Mouse (Mus musculus) layer of hippocampus, postnatal 25 days (tissue): ENCODE measurements around the gene Gm6899. TPM values are rescaled to one million over a fixed set of nuclear protein-coding genes. Genes with fewer than 3 reads are reported as not detected.
A peak's percentile ranks its signal among the peaks of the same experiment; 100 is the strongest.

Experiments
- DNase-seq, 2 experiments: peaks; one replicate each; pipeline ENCODE4 v3.0.0; 2022; ENCODE audit warnings: mixed read lengths in 2 of 2, low spot score in 1 of 2; ENCODE audit errors: extremely low spot score in 1 of 2
- total RNA-seq, 2 experiments: library from RNA; stranded (reverse); gene quantifications; 2 replicates each; pipeline ENCODE4 v1.2.3; 2021

The Gm6899 gene
- not detected for total RNA-seq

DNA sequence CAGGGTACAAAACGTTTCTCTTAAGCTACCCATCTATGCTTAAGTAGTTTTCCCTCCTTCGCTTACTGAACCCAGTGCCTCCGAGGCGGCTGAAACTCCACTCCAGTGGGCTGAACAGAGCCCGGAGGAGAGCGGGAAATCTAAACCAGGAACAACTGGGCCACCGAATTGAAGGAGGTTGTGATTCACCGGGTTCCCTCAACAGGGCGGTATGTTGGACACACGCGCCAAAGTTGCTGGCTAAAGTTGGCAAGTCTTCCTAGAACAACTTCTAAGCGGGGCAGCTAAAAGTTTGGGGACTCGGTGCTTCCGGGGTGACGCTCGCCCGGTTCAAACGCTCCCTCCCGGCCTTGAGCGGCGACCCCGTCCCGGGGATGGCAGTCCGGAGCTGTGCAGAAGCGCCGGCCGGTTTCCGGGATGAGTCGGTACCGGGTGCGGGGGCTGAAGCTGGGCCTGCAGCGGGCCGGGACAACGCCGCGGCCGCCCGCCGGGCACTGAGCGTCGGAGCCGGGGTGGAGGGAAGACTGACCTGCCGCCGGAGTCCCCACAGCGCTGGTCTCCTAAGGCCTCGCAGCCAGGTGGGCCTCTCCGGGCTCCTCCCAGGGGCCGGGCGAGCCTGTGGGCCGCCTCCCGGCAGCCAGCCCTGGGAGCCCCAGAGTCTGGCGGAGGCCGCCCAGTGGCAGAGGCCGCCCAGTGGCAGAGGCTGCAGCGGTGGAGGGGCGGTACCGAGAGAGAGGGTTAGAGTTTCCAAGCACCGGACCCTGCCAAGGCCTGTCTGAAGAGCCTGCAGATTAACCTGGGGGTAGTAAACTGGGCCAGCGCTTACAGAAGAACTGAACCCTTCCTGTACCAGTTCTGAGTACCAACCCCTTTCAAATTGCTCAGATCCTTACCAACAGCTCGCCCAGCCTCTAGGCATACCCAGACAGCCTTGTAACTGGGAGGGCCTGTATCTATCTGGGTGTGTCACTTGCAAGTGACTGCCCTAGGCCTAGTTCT is at the start of gene Gm6899, which contains the start of gene Vrk2:
Gene Gm6899 (plus strand): TSS at position 181 of the 999 bp plus-strand sequence.
Gene Vrk2 (minus strand): TSS at position 939 of the 999 bp plus-strand sequence.
- DNase-seq = peak; percentile 27 to 40

DNA sequence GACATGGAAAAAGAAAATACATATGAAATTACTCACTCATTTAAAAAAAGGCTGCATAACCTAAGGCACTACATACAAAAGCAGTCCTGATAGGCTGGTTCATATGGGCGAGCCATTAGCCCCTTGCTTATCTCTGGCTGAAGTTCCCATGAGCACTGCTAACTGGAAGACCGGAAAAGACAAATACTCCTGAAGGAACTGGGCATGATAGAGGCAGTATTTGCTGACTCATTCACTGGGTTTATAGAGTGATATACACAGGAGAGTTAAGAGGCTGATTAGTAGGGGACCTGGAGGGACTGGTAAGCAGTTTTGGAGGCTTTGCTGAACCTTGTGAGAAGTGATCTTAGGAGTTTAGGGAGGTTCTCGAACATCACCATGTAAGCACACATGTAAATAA is 41.5 kb upstream of the Gm6899 start:
- DNase-seq = no peak

DNA sequence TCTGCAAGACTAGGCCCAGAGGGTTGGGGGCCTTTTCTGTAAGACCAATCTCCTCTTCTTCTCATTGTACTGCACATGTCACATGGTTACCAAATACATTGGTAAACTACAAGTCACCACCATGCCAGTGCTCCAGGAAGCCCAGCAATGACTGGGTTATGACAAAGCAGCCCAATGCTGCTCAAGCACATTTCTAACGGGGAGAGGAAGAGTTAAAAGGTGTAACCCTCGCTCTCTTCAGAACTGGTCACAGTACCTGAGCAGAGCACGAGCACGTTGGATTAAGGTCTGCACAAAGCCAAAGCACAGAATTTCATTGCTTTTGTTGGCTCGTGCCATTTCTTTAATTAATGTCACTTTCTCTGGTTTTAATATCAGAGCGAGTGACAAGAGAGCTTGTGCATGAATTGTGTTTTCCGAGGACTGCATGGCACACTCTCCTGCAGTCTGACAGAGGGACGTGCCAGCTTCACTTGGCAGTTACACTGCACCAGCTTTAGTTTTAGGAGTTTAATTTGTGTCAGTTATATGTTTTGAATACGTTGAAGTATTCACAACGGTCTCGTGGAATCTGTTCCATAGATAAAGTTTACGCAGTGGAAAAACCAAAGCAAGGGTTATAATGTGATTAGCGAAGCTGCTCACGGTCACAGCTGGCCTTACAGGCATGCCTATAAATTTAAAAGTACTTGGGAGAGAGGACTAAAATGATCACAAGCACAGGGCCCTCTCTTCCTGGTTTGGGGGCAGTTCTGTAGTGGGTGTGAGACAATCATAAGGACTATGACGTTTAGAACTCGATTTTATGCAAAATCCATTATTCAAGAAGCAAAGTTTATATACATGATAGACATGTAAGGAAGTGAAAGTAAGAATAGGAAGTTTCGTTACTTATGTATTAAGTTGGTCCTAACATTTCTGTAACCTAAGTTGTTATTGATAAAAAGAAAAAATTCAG is 7.4 kb upstream of the Gm6899 start:
- no peak for DNase-seq

DNA sequence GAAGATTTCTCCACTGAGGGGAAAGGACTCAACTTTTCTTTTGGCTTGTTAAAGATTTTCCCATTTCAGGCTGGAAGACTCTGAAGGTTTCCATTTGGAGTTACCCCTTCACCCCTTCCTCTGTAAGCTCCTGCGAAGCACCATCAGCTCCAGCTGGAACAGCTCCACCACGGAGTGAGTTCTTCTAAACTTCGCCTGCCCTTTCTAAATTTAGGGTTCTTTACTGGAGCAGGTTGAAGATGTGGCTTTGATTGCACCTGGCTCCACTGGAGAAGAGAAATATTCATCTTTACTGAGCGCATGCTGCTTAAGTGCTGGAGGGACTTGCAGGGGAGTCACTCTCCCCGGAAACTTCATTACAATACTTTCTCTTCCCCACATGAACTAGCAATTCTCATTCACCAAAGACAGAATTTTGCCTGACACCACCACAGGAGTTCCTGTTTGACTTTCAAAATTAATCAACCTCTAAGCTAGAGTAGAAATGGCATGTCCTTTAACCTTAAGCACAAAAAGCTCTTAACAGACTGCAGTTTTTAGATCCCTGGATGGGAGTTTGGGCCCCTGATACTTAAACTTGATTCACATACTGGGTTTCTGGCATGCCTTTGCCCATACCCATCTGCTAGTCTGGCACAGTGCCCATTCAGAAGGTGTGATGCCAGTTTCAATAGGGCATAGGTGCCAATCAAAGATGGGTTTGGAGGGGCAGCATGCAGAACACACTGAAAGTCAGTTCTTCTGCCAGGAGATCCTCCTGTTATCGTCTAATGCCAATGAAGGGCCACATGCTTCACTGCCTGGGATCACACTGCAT is 6.5 kb upstream of the Gm6899 start:
- peak; percentile 19 to 52 for DNase-seq

DNA sequence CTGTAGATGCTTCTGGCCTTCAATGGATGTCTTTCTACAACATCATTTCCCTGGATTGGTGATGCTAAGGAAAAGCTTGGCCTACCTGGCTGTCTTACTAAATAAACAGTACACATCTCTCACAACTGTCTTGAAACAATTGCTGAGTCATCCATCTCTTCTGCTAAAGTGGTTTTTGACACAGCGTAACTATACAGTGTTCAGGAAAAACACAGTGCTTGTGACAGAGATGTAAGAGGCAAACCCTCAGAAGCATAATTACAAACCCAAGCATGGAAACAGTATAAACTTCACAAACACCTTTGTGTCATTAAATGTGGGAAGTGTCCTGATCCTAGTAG is 5.9 kb upstream of the Gm6899 start:
- DNase-seq = no peak

DNA sequence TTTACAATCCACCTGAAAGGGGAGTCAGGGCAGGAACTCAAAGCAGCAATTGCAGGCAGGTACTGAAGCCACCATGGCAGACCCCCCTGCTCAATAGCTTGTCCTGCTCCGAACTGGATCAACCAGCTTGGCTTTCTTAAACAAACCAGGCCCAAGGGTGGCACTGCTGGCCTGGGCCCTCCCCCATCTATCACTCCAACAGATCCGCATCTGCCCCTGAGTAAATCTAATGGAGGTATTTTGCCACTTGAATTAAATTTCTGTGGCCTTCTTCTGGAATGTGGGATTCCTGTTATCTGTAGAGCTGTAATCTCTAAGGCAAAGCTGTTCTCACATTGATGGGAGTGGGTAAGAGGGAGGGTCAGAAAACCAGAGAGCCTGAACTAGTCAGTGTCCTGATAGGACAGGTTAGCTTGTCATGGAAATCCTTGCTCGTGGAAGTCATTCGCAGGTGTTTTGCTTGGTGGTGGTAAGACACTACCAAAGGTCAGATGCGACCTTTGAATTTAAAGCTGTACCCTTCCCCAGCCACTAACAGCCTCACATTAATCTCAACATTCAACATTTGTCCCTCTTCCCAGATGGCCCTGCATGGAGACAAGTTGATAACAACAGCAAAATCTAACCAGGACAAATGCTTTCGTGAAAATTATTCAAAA is 517 bp upstream of the Gm6899 start:
- no peak for DNase-seq

DNA sequence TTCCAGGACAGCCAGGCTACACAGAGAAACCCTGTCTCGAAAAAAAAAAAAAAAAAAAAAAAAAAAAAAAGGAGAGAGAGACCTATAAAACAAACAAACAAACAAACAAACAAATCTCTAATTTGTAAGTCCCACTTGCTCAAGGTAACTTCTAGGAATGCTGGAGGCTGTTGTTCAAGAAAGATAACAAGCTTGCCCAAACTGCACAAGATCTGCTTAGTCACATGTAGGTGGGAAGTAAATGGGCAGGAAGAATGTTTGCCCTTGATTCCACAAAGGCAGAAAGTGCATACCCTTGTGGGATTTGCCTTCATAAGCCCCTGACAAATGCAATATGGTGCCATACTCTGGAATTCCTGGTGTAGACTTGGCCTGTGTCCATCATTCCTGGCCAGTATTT is 1.4 kb downstream of the Gm6899 start:
- no peak for DNase-seq

DNA sequence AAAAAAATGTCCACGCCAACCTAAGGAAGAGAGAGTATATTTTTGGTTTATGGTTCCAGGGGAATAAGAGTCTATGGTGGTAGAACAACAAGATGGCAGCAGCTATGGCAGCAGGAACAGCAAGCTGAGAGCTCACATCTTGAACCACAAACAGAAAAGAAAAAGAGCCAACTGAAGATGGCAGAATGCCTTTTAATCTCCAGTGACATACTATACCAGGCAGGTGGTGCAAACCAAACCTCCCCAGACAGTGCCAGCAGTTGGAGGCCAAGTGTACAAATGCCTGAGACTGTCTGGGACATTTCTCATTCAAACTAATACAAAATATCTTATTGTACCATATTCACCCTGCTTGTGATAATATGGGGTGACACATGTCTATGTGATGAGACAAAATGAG is 3.1 kb downstream of the Gm6899 start:
- no peak for DNase-seq

DNA sequence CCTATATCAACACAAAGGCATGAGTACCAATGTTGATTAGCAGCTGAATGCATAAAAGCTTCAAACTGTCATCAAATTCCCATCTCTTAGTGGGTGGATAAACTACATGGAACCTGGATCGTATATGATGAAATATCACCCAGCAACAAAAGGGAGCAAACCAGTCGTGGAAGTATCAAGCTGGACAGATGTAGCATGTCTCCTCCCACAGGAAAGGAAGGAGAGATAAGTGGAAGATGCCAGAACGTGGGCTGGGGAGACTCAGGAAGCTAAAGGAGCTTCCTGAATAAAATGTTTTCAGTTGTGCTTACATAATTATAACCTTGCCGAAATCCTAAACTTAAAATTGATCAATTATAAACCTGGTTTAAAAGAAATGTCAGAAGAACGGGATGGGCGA is 4.1 kb downstream of the Gm6899 start:
- no peak for DNase-seq

DNA sequence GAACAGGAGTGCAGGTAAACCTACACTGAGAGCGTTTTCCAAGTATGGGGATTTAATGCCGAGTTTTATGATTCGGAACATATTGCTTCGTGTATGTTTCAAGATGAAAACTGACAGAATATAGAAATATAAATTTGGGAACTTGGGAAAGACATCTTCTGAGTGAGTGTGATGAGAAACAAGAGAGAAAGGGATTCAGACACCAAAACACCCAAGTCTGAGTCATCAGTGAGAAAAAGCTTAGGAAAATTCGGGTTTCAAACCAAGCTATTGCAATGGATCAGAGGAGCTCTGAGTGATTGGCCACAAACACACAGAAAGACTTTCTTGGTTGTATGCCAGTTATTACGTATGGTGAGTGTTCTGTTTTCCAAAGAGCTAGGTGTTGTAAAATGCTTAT is 4.7 kb downstream of the Gm6899 start:
- no peak for DNase-seq

DNA sequence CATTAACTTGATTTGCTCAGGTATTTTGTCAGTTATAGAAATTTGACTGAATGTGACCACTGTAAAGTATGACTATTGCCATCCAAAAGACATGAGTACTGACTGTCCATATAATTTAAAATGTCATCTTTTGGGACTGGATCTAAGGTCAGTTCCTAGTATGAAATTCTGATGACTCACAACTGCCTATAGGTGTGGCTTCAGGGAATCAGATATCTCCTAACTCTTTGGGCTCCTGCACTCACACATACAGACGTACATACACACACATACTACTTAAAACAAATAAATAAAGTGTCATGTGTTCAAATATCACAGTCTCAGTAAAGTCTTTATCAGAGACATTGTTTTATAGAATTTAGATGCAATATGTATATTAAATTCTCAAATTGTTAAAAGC is 5.8 kb downstream of the Gm6899 start:
- no peak for DNase-seq

DNA sequence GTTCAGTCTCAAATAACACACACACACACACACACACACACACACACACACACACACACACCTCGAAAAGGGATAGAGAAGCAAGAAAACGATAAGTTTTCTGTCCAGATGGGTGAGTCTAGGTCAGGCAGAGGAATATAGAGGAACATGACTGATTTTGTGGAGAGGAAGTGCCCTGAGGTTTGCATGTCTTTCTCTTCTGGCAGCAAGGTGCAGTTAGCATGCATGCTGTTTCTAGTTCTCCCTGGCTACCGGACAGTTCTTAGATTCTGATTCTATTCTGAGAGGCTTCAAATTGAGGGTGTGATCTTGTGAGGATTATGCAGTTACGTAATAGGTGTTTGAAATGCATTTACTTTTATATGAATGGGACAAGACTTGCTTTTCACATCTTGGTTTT is 7.7 kb downstream of the Gm6899 start:
- no peak for DNase-seq

DNA sequence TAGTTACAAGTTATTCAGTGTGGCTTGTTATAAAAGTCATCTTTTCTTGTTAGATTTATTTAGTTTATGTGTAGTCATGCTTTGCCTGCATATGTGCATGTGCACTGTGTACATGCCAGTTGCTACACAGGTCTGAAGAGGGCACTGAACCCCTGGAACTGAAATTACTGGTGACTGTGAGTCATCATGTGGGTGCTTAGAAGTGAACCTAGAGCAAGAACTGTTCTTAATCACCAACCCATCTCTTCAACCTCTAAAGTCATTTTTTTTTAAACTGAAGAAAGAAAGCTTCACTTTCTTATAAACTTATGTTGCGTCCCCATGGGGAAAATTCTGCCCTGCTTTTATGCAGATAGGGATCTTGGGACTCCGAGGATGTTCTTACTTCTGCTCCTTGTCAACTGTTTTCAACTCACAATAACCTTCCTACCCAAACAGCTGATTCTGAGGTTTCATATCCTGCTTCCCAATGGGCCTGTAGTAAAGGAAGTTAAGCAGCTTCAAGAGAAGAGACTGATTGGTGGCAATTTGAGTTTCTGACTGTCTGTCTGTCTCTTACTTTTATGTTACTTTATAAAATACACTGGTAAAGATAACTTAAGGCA is 8.6 kb downstream of the Gm6899 start:
- DNase-seq = no peak

DNA sequence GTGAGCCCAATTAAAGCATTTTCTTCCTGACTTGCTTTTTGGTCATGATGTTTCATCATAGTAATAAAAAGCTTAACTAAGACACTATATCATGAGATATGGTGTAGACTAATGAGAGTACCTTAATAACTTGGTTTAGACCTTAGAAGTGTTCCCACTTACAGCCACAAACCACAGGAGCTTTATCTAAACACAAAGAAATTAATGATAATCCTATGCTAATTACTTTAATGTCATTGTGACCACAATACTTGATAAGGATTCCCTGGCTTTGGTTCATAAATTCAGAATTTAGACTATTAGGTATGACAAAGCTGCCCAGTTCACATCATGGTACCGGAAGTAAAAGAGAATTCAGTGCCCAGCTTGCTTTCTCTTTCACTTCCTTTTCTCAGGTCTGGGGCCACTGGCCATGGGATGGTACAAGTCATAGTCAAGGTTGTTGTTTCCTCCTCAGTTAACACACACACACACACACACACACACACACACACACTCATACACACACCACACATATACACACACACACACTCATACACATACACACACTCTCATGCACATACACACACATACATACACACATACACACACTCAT is 11.1 kb downstream of the Gm6899 start:
- no peak for DNase-seq

DNA sequence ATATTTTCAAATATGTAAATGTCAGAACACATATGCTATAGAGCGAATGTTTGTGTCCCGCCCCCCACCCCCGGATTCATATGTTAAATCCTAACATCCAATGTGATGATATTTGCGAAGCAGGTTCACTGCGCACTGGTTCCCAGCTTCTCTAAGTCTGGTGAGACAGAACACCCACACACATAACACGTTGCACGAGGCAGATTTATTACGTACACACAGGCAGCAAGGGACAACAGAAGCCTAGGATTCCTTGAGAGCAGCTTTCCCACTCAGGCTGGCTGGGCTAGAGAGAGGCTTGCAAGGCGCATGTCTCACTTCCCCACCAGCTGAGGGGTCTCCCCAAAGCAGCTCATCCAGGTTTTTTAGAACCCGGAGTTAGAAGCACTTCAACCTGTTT is 15.8 kb downstream of the Gm6899 start:
- no peak for DNase-seq

DNA sequence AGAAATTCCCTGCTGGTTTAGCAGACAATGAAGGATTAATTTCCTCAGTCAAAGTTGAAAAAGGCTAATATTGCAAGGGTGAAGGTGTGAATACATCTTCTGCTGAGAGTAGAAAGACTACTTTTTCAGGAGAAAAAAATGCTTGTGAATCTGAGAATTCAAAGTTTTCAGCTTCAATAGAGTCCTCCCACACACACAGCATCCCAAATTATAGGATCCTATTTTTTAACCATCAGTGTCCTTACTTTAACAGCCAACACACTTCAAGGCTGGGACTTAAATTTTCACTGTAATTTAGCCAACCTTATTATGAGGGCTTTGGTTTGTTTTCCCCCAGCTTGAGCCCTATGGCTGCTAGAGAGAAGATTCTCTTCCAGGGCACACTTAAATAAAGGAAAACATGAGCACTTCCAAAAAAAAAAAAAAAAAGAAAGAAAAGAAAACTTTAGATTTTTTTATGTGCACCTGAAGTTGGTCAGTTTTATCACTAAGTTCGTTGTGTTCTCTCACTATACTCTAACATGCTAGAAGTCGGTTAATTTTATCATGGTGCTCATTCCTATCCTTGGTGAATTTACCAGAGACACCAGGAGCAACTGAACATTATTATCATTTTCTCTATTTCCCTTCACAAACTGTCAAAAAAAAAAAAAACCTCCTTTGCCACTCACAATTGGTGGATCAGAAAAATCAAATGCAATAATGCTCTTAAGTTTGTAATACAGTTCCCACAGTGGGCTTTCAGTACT is 25.6 kb downstream of the Gm6899 start:
- no peak for DNase-seq

DNA sequence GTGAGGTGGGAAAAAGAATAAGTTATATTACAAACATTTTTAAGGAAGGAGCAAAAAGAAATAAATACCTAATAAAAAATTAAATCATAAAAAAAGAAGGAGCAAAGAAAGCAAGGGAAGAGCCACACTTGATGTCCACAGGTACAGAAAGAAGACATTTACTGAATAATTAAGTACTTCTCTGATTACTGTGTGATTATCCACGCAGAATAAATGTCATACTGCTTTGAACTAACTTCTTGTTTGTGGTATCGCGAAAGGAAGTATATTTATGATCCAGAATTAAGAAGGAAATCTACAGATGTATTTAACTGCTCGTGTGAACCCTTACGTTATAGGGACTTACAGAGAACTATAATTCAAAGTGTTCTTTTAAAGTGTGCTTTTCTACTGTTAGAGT is 29.7 kb downstream of the Gm6899 start:
- DNase-seq = no peak

DNA sequence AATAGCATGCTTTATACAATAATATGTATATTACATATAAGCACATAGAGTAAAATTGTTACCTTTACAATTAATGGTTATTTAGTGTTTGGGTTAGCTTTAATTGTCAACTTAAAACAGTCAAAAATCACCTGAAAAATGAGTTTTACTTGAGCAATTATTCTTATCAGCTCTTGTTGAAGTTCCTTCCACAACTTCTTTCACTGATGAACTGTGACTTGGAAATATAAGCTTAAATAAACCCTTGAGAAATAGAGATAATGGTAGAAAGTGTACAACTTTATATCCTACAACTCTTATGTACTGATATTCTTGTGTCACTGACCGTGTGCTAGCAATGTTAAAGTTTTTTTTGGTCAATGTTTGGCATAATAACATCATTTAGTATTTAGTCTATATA is 43.2 kb downstream of the Gm6899 start:
- no peak for DNase-seq
